Mouse (Mus musculus) mouse trophoblast stem cell (cell line): Measurements from ENCODE around the gene Eif4e1b.
"Not testable (repeated sequence)": the region's sequence is repeated elsewhere in the genome, so short reads cannot be mapped to it uniquely, and the experiment has no call there.

Source experiments
- in situ Hi-C, 2 experiments: fragments of 300-500 bp; cut with MseI, MboI; formaldehyde crosslinking; loops; 2 replicates in 1 of 2; 3 replicates in 1 of 2; pipeline ENCODE4 v1.15.1; 2025

The Eif4e1b gene

GRCm38 (mm10) chr13:54759496-54759895 is 24.3 kb upstream of the Eif4e1b start:
- in situ Hi-C loops = no loop called here

GRCm38 (mm10) chr13:54760164-54760795 is 23.5 kb upstream of the Eif4e1b start:
- in situ Hi-C loops = no loop called here

GRCm38 (mm10) chr13:54760906-54761305 is 22.9 kb upstream of the Eif4e1b start:
- in situ Hi-C loops = no loop called here

- in situ Hi-C loops = loop anchor here in 1 of 2 experiments (5.0 kb wide), 1 partner anchor 48 kb away; no protein-coding TSS in a partner anchor
These were observed 18.3 kb upstream of the Eif4e1b start for GRCm38 (mm10) chr13:54765281-54766191.

GRCm38 (mm10) chr13:54766192-54766768 is 17.5 kb upstream of the Eif4e1b start, which contains the start of gene Sncb:
Sncb (minus strand) TSS chr13:54766595.
- in situ Hi-C loops = loop anchor here in 1 of 2 experiments (5.0 kb wide), 1 partner anchor 49 kb away; no protein-coding TSS in a partner anchor

GRCm38 (mm10) chr13:54767012-54767411 is 16.8 kb upstream of the Eif4e1b start:
- in situ Hi-C loops = loop anchor here in 1 of 2 experiments (5.0 kb wide), 1 partner anchor 50 kb away; no protein-coding TSS in a partner anchor

GRCm38 (mm10) chr13:54780592-54780991 is 3.2 kb upstream of the Eif4e1b start:
- in situ Hi-C loops = no loop called here

- in situ Hi-C loops = no loop called here
These were observed 2.7 kb upstream of the Eif4e1b start for GRCm38 (mm10) chr13:54781086-54781485.

- in situ Hi-C loops = no loop called here
These were observed 563 bp upstream of the Eif4e1b start for GRCm38 (mm10) chr13:54783235-54783634.

- in situ Hi-C loops = not testable (repeated sequence)
These were observed 3.8 kb downstream of the Eif4e1b start for GRCm38 (mm10) chr13:54787591-54787990.

GRCm38 (mm10) chr13:54788740-54789560 is 5.2 kb downstream of the Eif4e1b start, which contains the start of gene Tspan17:
Tspan17 (plus strand) TSS chr13:54789377.
- in situ Hi-C loops = no loop called here

GRCm38 (mm10) chr13:54789561-54790397 is 6.0 kb downstream of the Eif4e1b start:
- in situ Hi-C loops = no loop called here

GRCm38 (mm10) chr13:54792259-54793230 is 8.7 kb downstream of the Eif4e1b start:
- in situ Hi-C loops = no loop called here

- in situ Hi-C loops = no loop called here
These were observed 10.3 kb downstream of the Eif4e1b start for GRCm38 (mm10) chr13:54794002-54794577.

GRCm38 (mm10) chr13:54794843-54795242 is 11.0 kb downstream of the Eif4e1b start:
- in situ Hi-C loops = loop anchor here in 1 of 2 experiments (5.0 kb wide), 1 partner anchor 262 kb away; no protein-coding TSS in a partner anchor

GRCm38 (mm10) chr13:54797356-54797755 is 13.6 kb downstream of the Eif4e1b start:
- in situ Hi-C loops = loop anchor here in 1 of 2 experiments (5.0 kb wide), 1 partner anchor 260 kb away; no protein-coding TSS in a partner anchor

GRCm38 (mm10) chr13:54797861-54798643 is 14.3 kb downstream of the Eif4e1b start:
- in situ Hi-C loops = loop anchor here in 1 of 2 experiments (5.0 kb wide), 1 partner anchor 259 kb away; no protein-coding TSS in a partner anchor
